Mouse (Mus musculus): Measurements from ENCODE around the gene Plac9a. TPM values are rescaled to one million over a fixed set of nuclear protein-coding genes. Genes with fewer than 3 reads are reported as not detected.
"Not testable (repeated sequence)": the region's sequence is repeated elsewhere in the genome, so short reads cannot be mapped to it uniquely, and the experiment has no call there.

The Plac9a gene
- total RNA-seq (2014; fragmentation: Nextera tagmentation) (not detected in 2 replicates), total RNA-seq (2017) (not detected in 2 replicates)

DNA sequence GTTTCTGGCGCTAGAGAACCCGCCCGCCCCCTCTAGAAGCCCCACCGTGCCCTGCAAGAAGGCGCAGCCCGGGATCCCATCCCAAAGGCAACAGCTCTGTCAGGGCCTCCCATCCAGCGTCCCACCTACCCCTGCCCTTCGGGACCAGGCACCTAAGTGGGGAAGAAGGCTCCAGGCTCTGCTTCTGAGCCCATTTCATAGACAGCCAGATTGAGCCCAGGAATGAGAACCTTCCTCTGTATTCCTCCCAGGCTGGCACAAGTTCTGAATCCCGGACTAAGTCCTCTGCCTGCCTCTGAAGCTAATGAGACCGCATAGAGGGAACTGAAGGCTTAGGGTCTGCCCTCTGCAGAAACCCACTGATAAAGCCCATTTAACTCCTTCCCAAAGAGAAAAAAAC lies at the start of gene Plac9a:
Plac9a (minus strand) TSS at position 101 of the 400 bp plus-strand sequence.
- not testable (repeated sequence) for ATAC-seq (replicated peaks; ENCODE audit: poor library complexity, severe bottlenecking)

DNA sequence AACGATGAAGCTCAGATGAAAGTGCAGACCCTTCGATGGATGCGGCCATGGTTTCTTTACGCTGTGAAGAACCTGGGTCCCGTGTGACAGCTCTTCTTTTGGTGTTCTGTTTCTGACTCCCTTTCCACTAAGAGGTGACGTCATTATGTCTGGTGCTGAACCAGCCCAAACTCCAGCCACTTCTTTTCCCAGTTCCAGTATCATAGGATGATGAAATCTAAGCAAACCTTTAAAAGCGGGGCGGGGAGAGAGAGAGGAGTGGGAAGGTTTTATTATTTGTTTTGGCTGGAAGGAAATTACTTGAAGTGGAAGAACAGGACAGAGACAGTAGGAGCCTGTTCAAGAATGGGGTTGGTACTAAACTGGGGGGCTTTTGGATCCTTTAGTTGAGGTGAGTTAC lies 35.1 kb upstream of the Plac9a start, which contains the start of gene Cphx1:
Cphx1 (plus strand) TSS at position 301 of the 400 bp plus-strand sequence.
- ATAC-seq (replicated peaks; ENCODE audit: poor library complexity, severe bottlenecking): not testable (repeated sequence)

DNA sequence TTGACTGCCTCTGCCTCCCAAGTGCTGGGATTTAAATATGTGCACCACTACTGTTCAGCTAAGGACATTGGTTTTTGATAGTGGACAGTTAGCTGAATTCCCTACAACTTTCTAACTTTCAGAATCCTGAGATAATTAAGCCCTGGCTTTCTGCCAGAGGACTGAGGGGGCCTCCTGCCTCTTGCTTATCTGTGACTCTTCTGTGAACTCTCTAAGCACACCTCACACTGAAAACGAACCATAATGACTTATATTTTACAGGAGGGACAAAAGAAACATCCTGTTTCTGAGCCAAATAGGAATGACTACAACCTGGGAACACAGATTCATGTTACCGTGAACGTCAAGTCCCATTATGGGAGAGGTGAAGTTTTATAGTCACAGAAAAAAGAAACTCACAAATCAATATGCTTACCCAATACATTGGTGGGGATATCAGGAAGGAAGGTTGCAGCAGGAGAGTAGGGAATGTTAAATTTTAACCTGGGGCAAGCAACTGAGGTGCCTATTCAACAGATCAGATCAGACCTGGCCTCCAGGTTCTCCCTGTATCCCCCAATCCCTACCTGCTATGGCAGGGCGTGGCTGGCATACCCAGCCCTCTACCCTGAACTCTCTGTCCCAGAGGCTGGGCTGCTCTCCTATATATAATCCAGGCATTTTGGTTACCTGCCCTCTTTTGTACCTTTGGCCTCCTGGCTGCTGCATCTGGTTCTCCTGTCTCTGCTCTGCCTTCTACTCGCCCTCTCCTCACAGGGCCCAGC lies 34.1 kb upstream of the Plac9a start:
- ATAC-seq (replicated peaks; ENCODE audit: poor library complexity, severe bottlenecking): not testable (repeated sequence)

DNA sequence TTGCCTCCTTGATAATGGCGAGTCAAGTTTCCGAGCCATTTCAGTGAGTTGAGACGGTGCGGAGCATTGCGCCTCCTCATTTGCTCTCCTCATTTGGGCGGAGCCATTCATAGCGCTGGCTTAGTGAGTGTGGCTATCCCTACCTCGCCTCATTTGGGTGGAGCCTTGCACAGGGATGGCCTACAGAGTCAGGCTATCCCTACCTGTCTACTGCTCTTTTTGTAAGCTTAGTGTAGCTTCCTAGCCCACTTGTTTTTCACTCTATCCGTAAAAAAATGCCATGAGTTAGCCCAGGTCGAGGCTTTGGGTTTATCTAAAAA lies 24.6 kb upstream of the Plac9a start, which contains the start of gene Tmem254a:
Tmem254a (minus strand) TSS at position 111 of the 320 bp plus-strand sequence.
- peak; percentile 88 for ATAC-seq (replicated peaks; ENCODE audit: poor library complexity, severe bottlenecking)

DNA sequence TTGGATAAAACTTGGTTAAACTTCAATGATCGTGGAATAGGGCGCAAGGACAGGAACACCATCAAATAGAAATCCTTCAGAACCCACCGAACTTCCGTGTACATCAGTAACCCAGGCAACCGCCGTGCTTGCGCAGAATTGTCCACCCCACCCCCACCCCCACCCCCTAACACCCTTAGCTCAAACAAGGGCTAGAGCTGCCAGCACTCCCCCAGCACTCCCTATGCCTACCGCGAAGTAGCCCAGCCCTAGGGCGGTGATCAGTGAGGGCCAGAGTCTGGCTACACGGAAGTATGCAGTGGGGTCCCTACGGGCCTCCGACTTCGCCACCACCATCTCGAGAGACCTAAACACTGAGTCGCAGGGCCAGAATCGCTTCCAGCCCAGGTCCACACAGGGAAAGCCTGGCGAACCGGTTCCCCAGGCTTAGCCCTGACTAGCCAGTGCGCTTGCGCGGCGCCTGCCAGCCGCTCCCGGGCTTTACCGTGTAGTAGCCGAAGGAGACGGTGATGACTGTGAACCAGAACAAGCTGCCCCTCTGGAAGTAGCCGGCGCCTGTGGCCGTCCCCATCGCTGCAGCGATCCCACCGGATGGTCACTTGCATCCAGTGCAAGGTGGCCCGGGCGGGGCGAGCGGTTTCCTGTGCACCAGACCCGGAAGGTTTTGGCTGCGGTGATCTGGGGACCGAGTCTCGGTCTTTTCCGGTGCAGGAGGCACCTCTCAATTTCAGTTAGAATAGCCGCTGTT lies 24.1 kb upstream of the Plac9a start:
- ATAC-seq (replicated peaks; ENCODE audit: poor library complexity, severe bottlenecking): peak; percentile 79

DNA sequence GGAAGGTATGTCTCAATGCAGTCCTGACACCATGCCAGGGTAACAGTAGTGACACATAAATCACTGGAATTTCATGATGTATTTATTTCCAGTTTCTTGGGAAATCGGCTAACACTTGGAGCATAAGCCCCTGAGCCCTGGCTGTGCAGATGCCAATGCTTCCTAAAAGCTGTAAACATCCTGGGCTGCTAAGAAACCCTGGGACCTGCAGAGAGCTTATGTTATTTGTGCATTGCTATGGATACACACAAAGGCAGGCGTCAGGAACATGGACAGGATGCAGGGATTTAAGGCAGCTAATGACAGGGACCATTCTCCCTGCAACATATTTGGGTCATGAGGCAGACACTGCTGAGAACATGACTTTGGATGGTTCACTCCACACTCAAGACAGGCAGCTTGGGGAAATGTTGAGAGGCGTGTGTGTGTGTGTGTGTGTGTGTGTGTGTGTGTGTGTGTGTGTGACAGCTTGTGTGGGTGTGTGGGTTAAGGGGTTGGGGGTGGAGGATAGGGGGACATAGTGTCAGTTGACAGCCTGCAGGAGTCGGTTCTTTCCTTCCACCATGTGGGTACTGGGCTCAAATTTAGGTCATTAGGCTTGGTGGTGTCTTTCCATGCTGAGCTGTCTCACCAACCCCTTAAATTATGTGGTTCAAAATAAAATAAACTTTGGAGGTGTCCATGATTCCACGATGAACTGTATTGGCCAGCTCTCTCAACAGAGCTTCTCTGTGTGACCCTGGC lies 15.7 kb upstream of the Plac9a start:
- not testable (repeated sequence) for ATAC-seq (replicated peaks; ENCODE audit: poor library complexity, severe bottlenecking)

DNA sequence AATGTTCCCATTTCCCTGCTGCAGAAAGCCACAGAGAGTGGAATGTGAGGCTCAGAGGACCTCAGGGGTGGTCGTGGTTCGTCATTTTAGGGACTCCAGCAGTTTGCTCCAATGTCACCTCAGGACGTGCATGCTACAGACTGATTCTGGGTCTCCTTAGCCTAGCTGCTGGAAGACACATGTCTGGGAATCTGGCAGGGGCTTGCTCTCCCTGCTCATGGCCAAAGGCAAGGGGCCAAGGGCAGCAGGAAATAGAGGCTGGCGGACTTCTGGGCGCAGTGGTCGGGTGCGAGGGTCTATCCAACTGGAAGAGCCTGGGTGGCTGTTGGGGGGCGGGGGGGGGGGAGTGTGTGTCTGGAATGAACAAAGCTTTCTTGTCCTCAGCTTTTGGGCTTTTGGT lies 6.1 kb upstream of the Plac9a start:
- ATAC-seq (replicated peaks; ENCODE audit: poor library complexity, severe bottlenecking): not testable (repeated sequence)

DNA sequence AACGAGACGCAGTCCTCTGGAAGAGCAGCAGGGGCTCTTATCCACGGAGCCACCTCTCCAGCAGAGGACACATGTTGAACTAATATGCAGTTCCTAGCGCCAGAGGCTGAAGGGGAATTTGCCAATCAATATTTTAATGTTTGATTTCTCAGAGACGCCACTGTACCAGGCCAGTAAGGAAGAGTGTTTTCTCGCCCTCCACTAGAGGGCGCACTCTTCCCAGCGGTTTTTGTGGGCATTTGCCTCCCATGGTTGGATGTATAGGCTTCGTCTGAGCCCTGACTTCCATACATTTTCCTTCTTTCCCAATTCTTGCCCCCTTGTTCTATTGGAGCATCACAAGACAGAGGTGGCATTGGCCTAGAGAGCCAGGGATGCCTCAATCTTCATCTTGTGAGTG lies 4.4 kb upstream of the Plac9a start:
- peak; percentile 78 for ATAC-seq (replicated peaks; ENCODE audit: poor library complexity, severe bottlenecking)

DNA sequence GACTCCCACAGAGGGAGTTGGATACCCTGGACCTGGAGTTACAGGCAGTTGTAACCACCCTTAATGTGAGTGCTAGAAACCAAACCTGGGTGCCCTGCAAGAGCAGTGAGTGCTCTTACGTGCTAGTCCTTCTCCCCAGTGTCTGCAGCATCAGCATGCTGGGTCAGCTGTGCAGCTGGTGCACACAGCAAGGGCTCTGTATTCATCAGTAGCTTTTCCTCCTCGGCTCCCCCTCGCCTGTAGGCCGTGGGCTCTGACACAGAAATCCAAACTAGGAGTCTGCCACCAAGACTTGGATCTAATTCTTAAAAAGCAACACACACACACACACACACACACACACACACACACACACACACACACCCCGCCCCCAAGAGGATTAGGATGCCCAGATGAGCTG lies 2.3 kb upstream of the Plac9a start:
- ATAC-seq (replicated peaks; ENCODE audit: poor library complexity, severe bottlenecking): not testable (repeated sequence)

DNA sequence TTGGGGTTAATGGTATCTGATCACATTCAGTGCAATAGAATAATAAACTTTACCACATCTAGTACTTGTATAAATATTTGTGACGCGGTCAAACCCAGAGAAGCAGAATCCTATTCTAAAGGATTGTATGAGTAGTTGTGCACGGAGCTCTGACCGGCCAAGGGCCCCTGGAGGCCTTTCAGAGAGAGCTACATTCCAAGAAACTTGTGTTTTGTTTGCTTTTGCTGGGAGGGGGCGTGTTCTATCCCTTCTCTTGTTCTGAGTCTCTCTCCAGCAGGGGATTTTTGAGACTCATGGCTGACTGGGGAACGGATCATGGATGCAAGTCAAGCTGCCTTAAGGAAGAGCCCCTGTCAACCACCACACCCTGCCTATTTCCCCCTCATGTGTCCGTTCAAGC lies 7.2 kb downstream of the Plac9a start:
- ATAC-seq (replicated peaks; ENCODE audit: poor library complexity, severe bottlenecking): not testable (repeated sequence)

DNA sequence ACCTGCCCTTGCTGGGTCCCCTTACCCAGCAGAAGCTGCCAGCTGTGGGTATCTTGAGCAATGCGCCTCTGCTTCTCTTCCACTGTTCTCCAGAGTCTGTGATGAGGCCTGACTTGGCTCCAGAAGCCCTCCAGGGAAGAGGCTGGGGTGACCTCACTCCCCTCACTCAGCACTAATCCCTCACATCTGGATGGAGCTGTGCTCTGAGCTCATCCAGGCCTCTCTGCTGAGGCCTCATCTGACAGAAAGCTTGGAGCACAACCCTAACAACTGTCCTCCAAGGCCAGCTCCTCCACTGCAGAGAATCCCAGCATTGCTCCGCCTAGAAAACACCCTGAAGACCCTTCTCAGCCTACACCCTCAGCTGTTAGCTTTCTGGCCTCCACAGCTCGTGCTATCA lies 8.3 kb downstream of the Plac9a start:
- not testable (repeated sequence) for ATAC-seq (replicated peaks; ENCODE audit: poor library complexity, severe bottlenecking)

DNA sequence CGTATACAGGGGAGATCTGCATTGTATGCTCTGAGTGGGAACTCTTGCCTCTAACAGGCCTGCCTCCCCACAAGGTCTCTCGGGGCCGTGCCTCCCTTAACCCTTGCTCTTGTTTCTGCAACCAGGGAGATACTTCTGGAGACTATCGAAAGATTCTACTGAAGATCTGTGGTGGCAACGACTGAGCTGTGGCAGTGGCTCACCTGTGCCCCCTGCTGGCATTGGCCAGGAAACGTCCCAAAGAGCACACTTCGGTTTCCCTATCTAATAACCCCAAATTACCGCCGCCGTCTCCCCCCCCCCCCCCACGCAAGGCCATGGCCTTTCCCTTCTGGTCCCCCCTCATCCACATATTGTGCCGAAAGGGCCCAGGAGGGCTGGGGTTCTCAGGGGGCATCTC lies 17.0 kb downstream of the Plac9a start:
- ATAC-seq (replicated peaks; ENCODE audit: poor library complexity, severe bottlenecking): peak; percentile 77

DNA sequence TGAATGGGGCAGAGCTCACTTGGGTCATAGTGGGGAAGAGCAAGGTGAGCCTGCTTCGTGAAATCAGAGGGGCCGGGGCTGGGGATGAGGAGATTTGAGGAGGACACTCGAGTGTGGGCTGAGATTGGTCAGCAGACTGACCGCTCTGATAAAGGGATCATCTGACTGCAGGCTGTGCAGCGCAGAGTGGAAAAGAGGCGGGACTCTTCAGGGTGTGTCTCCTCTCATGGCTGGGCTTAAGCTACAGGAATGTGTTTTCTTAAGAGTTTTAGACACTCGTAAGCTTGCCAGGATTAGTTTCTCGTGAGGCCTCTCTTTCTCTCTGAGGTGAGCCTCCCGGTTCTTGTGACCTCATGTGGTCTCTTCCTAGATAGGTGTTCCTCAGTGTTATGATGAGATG lies 21.1 kb downstream of the Plac9a start:
- not testable (repeated sequence) for ATAC-seq (replicated peaks; ENCODE audit: poor library complexity, severe bottlenecking)

DNA sequence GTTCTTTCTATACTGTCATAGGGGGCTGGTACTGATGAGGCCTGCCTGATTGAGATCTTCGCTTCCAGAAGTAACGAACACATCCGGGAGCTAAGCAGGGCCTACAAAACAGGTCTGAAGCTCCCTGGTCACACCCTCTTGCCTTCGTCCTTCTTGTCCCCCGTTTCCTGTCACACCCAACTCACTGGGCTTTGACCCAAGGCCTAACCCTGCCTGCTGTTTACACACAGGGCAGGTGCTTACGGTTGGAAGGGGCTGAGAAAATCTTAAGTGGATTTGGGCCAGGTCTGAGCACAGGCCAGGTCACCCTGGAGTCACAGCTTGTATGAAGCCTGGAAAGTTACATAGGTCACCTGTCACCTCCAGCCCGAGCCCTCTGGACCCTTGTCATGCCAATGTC lies 26.3 kb downstream of the Plac9a start:
- ATAC-seq (replicated peaks; ENCODE audit: poor library complexity, severe bottlenecking): not testable (repeated sequence)

DNA sequence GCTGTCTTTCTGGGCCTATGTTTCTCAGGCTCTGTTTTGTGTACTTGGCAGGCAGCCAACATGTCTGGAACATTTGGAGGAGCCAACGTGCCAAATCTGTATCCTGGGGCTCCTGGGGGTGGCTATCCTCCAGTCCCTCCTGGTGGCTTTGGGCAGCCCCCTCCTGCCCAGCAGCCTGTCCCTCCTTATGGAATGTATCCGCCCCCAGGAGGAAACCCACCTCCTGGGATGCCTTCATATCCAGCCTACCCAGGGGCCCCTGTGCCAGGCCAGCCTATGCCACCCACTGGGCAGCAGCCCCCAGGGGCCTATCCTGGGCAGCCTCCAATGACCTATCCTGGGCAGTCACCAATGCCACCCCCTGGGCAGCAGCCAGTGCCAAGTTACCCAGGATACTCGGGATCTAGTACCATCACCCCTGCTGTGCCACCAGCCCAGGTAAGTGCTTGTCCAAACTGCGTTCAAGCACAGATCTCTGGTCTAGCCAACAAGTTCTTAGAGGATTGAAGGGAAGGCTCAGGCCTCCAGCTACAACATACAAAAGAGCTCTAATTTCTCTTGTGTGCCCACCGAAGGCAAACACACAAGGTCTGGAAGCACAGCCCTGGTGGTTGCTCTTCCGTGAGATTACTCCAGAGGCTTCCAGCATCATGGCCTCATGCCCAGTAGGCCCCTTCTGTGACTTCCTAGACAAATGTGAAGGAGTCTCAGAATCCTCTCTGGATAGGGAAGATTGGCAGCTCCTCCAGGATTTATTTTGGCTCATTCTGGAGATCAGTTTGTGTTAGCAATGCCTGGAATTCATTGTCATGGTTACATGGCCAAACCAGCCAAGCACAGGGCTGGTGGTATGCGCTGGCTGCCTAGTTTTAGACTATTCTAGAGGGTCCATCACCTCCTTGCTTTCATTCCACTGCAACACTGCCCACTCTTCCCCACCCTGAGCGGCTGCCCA lies 30.2 kb downstream of the Plac9a start:
- no peak for ATAC-seq (replicated peaks; ENCODE audit: poor library complexity, severe bottlenecking)

DNA sequence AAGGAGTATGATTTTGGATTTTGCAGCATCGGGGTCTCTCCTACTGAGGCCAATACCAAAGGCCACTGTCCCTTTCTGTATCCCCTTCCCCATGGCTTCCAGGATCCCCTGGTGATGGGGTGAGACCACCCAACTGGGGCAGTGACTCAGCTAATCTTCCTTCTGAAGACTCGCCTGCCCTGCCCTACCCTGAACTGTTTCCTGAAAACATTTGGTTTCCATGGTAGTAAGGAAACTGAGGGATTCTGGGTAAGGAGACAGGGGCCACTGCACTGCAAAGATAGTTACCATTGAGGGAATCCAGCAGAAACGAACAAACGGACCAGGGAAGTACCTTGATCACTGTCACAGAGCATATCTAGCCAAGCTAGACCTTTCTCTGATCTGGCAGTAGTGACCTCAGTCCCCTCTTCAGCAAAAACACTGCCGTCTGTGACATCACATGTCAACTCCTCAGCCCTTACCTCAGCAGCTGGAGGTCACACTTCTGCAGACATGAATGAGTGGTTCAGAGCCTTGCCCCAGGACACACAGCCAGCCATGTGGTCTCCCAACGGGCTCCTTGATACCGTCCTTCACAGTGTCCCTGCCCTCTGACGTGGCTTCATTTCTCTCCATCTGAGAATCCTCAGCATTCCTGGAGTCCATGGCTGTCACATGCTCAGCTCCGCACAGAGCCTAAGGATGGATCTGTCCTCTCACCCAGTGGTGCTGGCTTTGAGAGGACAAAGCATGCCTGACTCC lies 33.6 kb downstream of the Plac9a start:
- ATAC-seq (replicated peaks; ENCODE audit: poor library complexity, severe bottlenecking): no peak; the same call in 1 of the 2 replicates

DNA sequence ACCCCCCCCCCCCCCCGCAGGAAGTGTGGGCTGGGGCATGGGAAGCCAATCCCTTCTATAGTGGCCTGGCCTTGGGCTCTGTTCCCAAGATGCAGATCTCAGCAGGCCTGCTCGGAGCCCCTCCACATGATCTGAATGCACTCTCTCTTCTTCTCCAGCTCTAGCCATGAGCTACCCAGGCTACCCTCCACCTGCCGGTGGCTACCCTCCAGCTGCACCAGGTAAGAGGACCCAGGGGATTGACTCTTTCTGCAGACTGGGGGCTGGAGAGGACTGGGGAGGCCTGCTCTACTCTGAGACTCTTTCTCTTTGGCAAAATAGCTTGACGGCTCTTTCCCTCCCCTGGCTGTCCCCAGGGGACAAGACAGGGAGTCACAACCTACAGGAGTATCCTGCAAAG lies 34.2 kb downstream of the Plac9a start:
- no peak for ATAC-seq (replicated peaks; ENCODE audit: poor library complexity, severe bottlenecking)

DNA sequence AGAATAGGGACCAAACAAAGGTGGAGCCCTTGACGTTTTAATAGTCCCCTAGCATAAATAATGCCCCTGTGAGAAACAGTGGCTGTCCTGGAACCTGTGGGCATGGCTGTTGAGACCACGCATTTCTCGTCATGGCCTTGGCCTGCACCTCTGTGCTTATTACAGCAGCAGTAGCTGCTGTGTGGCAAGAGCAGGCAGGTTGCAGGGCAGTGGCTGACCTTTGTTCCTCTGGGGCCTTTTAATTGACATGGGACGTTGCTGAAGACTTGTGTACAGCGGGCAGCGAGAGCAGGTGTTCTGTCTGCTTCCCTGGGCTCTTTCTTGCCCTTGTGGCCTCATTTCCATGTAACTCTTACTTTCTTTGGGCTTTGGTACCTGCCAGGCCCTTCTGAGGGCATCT lies 35.1 kb downstream of the Plac9a start:
- no peak for ATAC-seq (replicated peaks; ENCODE audit: poor library complexity, severe bottlenecking)

DNA sequence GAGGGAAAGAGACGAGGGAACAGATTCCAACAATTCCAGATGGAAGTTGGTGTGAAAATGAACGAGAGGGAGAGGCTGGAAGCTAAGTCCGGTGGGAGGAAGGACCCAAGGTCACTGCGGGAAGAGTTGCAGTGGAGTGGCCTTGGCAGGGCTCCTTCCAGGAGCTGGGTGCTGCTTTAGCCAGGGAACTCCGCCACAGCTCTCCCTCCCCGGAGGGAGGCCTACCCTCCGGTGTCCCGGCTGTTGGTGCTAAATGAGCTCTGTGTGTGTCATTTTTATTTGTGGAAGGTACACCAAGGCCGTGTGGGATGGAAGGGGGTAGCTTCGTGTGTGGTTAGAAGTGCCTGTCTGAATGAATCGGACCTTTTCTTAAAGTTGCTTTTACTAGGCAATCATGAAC lies 36.1 kb downstream of the Plac9a start:
- no peak for ATAC-seq (replicated peaks; ENCODE audit: poor library complexity, severe bottlenecking)

Measured in granulocyte monocyte progenitor cell, adult 5-6 weeks (primary cell).